Mouse (Mus musculus) myocyte (in vitro differentiated cells): Measurements from ENCODE around the gene Fcer1g.

ENCODE experiments used
- POLR2A ChIP-seq: IDR thresholded peaks from one replicate; pipeline ENCODE4 v1.6.1; 2011; ENCODE audit warnings: low read depth, mild to moderate bottlenecking, control low read depth, moderate library complexity; ENCODE audit not compliant: insufficient read length
- POLR2AphosphoS2 ChIP-seq: IDR thresholded peaks from one replicate; pipeline ENCODE4 v1.6.1; 2011; ENCODE audit warnings: low read depth, control low read depth; ENCODE audit not compliant: insufficient read length
- REST ChIP-seq: IDR thresholded peaks from one replicate; pipeline ENCODE4 v1.6.1; 2011; ENCODE audit warnings: mild to moderate bottlenecking, control low read depth, moderate library complexity; ENCODE audit not compliant: insufficient read depth, insufficient read length
- SRF ChIP-seq: IDR thresholded peaks from one replicate; pipeline ENCODE4 v1.6.1; 2011; ENCODE audit warnings: low read depth; ENCODE audit not compliant: control insufficient read depth, insufficient read length

- TF ChIP-seq SRF: no peak
- TF ChIP-seq POLR2A: peak; percentile 39
- TF ChIP-seq POLR2AphosphoS2: no peak
- no peak for TF ChIP-seq REST
Measured at GRCm38 (mm10) chr1:171280916-171281527, 46.9 kb upstream of the Fcer1g start, which contains the start of gene Ppox.
